Mouse (Mus musculus) gastrocnemius, adult 18-20 months (tissue): Measurements from ENCODE around the gene Kctd10. TPM values are rescaled to one million over a fixed set of nuclear protein-coding genes. Genes with fewer than 3 reads are reported as not detected.
A peak's percentile ranks its signal among the peaks of the same experiment; 100 is the strongest.

Experiments used
- DNase-seq: peaks from one replicate; pipeline ENCODE4 v3.0.0; 2021; ENCODE audit warnings: low spot score
- total RNA-seq, 2 experiments: library from RNA; stranded (reverse); gene quantifications; 2 replicates each; pipeline ENCODE4 v1.2.3; 2021

The Kctd10 gene
- total RNA-seq, 2 experiments from 2014 or later, result 15.2 to 21.4 TPM

DNA sequence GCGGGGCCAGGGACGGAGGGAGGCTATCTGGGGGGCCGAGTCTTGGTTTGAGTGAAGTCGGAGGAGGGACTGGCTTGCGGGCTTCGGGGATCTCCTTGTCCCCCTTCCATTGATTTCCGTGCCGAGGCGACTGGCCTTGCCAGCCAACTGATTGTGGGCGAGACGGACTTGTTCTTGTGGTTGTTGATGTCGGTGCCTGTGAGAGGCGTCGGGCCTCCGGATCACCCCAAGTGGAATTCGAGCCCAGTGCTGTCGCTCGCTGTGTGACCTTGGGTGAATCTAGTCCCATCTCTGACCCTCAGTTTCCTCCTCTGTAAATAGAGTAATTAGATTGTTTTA lies 674 bp upstream of the Kctd10 start:
- DNase-seq, result peak; percentile 28

DNA sequence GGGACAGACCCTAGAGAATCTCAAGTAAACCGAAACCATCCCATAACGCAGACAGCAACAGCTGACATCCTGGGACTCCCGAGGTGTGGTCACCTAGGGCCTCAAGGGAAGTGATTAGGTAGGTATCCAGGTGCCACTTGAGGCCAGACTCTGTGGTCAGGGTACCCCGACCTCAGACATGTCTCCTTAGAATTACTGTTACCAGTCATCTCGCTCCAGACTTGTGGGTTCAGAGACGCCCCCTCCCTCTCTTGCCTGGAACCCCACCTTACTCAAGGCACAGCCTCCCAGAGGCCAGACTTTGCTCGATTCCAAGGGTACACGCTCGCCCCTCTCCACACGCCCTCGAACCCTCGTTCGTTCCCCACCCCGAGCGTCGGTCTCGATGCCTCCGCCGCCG lies 545 bp downstream of the Kctd10 start:
- DNase-seq, result no peak

DNA sequence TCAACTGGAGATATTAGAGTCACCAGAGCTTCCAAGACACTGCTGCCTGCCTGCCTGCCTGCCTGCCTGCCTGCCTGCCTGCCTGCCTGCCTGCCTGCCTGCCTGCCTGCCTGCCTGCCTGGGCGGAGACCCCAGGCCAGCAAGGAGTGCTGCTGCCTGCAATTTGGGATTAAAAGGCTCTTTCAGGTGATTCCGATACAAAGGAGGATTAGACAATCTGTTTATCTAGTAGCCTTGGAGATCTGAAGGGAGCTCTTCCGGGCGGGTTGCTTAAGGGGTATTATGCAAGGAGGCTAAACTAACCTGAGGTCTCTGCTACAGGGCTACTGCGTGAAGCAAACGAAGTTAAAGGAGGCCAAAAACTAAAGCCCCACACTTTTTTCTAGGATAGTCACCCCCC lies 1.4 kb downstream of the Kctd10 start:
- DNase-seq, result no peak

DNA sequence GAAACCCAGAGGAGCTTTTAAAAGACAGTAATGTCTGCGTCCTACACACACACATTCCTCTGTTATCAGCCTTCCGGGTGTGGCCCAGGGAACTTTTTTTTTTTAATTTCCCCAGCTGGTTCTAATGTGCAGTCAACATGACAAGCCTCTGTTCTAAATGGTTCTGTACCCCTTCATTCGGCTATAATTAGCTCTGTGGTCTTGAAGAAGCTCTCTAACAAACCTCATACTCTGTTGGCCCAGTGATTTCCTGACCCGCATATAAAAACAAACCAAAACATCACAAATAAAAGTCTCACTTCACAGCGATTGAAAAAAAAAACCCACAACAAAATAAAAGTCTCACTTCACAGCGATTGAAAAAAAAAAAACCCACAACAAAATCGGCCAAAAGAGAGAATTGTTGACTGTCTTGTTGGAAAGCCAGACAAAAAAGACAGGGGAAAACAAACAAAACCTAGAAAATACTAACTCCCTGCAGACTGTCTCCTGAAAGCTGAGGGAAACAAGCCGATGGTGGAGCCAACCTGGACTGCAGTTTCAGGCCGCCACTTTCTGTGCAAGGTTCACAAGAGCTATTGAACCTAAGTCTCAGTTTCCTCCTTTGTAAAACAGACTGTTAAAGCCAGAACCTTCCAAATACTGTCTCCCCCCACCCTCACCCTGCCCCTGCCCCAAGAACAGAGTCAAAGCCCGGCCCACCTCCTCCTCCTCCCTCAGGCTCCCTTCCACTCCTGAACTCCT lies 2.0 kb downstream of the Kctd10 start:
- DNase-seq, result no peak

DNA sequence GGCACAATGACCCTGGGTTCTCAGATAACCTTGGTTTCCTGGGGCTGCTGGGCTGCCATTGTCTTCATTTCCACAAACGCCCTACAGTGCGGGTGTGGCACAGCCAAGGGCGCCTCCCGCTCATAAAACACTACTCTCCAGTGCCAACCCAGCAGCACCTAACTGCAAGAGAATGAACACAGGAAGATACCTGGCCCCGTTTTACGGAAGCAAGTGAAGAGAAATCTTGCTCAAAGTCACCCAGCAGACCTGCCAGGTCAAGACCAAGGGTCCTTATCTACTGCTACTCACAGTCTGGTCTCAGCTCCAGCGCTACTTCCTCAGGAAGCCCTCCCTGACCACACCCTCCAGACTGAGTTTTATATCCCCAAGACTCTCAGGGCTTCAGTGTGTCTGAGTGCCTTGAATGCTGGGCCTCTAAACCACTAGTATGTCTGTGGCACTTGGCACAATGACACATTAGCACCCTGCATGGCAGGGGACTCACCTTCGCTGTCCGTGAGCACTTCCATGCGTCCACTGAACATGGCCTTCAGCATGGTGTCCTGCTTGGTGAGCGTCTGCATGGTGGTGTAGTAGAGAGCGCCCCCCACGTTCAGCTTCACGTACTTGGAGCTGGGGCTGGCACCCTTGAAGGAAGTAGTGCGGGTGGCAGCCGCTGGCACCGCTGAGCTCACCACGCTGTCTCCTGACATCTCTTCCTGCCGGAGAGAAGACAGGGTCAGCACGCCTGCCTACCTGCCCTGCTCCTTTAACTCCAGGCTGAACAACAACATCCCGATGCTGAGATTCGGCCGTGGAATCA lies 5.7 kb downstream of the Kctd10 start:
- DNase-seq, result no peak

DNA sequence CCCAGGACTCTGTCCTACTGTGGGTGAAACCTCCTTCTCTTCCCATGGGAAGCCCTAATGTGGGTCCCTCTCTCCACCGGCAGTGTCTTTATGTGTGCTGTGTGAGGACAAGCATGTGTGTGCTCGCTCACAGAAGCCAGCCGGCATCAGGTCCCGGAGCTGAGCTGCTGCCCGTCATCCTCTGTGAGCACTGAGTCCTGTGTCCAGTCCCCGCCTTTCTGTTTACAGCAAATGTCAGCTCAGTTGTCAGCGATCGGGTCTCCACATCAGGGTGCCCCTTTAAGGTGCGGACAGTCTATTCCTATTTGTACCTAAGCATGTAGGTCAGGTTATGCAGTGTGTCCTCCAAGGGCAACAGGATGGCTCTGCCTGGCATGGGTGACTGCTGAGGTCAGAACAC lies 6.7 kb downstream of the Kctd10 start:
- DNase-seq, result no peak

DNA sequence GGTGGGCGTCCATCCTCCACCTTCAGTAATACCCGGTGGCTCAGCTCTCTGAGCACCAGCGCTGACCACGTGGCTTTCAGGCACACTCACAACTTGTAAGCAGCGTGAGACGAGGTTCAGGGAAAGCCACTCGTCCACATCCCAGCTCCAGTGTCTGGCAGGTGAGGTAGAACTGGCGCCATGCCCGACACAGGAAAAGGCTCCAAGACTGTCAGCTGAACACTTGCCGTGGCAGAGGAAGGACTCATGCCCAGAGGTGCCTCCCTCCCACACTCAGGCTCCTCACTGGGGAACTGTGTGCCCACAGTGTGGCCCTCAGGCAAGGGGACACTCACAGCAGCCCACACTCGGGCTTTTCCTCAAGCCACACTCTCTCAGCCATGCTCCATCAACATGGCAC lies 7.1 kb downstream of the Kctd10 start:
- peak; percentile 51 for DNase-seq

DNA sequence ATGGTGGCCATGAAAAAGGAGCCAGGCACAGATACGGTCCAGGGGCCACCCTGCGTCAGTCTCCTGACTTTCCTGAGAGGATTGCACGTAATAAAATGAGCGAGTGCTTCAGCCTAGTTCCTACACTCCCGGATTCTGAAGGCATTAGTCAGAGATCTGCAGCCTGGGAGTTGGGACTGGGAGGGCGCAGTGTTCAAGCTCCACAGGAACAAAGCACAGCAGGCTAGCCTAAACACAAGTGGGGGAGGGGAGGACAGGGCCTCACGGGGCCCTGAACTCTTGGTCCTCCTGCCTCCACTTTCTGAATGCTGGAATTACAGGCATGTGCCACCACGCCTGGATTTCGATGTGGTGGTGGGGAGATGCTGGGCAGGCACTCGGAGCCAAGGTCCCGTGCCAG lies 7.7 kb downstream of the Kctd10 start:
- DNase-seq, result no peak

DNA sequence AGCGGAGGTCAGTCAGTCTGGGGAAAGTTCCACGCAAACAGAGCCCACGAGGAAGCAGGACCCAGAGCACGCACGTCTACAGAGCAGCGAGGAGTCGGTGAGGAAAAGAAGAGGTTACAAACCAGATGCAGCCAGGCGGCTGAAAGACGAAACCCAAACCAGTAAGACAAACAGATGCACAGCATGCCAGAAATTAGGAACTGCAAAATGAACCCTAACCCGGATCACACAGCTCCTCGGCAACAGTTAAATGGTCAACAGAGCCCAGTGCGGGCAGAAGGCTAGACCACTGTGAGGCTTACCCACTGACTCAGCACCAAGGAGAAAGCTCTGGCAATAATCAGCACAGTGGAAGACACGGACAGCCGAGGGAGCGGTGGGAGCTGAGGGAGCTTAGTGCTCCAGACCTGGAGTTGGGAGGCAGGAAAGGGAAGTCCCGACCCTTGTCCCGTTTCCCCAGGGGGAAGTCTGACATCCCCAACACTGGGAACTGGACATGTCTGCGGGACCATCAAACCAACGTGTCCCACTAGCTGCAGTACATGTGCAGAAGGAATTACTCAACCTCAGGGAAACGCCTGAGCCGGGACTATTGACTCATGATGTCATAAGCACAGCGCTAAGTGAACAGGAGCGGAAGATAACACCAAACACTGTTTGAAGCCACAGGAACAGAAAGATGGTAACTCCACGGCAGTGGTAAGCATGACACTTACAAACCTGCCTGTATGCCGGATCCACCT lies 8.4 kb downstream of the Kctd10 start:
- no peak for DNase-seq

DNA sequence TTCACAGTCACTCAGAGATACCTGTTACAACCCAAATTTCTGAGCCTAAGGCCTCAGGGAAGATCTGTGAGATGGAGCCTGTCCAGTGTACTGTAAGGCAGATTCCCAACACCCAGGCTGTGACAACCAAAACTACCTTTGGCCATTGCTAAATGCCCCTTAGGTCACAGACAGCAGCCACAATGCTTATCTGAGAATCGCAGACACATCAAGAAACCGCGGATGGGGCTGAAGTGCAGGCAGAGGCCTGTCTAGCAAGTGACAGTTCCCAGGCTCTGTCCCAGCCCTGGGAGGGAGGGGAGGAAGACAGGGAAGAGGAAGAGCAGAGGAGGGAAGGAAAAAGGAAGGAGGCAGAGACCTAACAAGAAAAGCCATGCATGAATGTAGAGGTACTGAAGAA lies 9.0 kb downstream of the Kctd10 start:
- DNase-seq, result no peak

DNA sequence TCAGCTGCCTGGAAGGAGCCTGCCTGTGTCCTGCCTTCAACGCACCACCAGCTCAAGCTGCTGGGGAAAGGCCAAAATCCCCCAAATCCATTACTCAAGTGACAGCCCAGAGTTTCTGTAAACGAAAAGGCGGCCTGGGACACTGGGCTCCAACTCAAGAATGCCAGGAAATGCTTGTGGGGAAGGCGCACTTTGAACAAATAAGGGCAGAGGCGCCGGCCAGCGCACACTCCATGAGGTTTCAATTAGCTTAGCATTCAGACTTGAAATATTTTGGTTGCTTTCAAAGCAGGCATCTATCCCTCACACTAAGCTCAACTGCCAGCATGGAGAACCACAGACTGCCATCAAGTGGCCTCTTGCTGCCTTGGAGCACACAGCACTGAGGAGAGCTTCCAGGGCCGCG lies 9.9 kb downstream of the Kctd10 start:
- DNase-seq, result peak; percentile 38

DNA sequence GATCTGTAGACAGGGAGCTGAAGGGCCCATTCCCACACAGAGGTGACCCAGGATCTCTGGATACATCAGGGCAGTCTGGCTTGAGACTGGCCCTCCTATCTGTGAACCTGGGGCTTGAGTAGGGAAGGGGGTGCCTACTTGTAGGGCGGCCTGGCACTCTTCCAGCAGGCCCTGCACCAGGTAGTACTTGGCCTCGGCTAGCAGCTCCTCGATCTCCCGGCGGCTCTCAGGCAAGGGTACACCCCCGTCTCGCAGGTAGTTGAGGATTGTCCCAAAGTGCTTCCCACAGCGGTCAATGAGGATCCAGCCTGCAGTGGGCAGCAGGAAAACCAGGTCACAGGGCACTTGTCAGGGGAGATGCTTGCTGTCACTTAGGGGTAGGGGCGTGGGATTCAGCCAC lies 10.4 kb downstream of the Kctd10 start:
- no peak for DNase-seq

DNA sequence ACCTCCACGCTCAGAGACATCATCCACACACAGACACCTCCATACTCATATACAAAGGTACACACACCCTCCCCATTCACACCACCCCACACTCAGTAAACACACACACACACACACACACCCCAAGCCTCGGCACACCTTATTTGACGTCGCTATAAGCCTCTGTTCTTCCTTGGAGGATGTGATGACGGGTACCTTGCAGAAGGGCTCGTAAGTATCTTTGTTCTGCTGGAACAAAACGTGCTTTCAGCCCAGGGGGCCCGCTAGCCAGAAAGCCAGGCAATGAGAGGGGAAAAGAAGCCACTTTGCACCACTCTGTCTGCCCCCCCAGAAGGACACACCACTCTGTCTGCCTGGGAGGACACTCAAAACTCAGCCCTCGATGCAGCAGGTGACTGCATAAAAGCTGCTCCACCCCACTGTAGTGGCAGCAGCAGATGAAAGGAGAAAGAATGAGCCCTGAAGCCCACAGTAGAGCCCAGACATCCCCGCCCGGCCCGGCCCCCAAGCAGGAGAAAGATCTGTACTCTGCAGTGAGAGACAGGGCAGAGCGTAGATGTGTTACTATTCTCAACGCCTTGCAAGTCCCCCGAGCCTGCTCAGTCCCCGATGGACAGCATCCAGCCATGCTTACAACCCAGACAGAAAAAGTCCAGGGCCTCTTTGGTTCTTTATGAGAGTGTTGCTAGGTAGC lies 11.4 kb downstream of the Kctd10 start:
- no peak for DNase-seq

DNA sequence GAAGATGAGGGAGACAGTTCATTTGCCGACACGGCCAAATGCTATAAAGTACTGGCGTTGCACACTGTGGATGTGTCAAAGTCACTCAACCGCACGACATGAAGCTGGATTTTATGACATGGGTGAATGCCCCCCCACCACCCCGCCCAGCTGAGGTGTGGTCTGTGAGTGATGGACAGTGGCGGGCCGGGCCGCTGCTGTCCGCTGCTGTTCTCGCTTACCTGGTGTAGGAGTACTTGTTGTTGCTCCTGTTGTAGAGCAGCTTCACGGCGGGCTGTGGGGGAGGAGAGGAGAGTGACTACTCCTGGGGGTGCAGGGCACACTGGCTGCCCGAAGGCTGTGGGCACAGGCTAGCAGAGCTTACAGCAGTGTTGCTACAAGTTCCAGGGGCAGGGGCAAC lies 12.2 kb downstream of the Kctd10 start:
- no peak for DNase-seq

DNA sequence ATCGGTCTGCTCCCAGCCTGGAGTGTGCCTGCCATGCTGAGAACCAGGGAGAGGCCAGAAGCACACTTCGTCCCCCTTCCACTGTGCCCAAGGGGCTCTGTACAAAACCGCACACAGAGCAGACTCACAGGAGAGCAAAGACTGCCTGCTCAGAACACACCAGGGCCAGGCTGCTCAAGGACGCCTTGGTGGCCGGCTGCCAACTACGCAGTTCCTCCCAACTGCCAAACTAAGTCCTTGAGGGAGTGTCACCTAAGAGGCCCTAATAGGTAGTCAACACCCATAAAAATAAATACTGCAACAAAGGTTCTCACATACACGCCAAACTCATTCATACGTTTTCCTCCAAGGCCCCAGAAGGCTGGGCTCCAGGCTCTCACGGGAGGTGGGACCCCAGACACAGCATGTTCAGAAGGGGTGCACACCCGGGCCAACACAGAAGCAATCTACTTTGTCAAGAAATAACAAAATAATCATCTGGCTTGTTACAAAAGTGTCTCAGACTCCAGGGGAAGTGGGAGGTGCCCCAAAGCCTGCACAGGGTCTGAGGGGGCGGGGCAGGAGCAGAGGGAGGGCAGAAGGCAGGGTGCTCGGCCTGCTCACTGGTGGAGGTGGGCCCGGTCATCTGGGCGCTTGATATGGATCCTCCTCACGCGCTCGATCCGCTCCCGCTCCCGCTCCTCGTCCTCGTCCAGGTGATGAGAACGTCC lies 15.1 kb downstream of the Kctd10 start:
- DNase-seq, result no peak

DNA sequence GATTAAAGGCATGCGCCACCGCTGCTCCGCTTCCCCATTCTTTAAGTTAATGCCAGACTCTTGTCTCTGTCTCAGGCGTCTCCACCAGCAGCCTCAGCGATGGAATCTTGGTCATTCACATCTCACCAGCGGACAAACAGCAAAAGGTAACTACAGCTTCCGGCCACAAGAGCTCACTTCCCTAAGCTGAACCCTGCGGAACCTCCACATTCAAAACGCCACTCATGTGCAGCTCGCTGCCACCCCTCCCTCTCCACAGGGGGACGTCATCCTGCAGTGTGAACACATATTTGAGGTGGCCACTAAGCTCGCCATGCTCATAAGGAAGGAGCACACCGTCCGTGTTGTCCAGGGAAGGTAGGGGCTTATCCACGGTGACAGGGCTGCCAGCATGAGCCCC lies 19.3 kb downstream of the Kctd10 start:
- DNase-seq, result no peak

DNA sequence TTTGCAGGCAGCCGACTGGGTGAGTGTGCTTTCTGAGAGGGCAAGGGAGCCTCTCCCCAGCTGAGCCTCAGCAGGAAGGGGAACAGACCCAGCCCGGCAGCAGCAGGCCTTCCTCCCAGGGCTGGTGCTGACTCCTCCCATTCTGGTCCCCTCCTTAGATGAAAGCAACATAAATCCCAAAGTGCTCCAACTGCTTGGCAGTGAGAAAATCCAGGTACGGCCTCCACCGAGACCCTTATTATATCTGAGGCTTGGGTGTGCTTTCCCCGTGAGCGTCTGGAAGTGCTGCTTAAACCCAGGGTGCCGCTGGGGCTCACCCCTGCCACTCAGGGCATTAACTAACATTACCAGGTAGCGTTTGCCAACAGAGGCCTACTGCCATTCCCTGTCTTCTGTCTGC lies 20.7 kb downstream of the Kctd10 start:
- DNase-seq, result no peak

DNA sequence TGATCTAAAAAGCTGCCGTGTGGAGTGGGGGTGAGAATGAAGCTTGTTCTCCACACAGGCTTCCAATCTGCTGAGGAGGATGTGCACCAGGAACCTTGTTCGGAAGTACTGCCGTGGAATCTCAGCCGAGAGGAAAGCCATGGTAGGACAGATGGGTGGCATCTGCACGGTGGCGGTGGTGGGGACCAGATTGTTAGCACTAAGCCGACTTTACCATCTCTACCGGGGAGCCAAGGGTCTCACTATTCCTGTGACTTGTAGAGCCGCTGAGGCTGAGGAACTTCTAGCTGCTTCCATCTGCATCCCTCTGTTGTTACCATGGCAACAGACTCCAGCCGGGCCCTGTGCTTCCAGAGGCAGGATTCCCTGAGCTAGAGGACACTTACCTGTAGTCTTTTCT lies 21.5 kb downstream of the Kctd10 start:
- no peak for DNase-seq

DNA sequence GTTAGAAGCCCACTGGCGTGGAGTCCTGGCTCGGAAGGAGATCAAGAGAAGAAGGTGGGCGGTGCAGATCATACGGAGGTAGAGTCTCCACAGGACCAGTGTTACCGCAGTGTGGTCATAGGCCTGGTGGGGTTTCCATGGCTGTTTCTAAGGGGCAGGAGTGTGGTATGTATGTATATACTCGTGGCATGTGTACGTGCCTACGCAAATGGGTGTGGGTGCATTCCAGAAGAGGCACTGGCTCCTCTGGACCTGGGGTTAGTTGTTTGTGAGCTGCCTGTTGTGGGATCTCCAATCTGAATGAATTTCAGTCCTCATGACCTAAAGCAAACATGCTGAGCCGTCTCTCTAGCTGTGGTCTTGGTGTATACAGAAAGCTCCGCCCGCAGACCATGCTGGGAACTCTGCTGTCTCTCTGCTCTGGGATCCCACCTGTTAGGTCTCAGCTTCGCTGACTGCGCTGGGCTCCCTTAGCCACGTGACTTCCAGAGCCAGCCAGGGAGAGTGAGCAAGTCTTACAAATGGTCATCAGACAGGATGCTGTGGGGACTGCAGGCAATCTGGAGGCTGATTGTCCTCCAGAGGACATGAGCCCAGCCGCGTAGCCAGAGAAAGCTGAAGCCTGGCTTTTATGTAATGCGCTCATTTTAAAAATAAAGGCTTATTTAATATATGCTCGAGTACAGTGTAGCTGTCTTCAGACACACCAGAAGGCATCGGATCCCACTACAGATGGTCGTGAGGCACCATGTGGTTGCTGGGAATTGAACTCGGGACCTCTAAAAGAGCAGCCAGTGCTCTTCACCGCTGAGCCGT lies 23.2 kb downstream of the Kctd10 start:
- no peak for DNase-seq

DNA sequence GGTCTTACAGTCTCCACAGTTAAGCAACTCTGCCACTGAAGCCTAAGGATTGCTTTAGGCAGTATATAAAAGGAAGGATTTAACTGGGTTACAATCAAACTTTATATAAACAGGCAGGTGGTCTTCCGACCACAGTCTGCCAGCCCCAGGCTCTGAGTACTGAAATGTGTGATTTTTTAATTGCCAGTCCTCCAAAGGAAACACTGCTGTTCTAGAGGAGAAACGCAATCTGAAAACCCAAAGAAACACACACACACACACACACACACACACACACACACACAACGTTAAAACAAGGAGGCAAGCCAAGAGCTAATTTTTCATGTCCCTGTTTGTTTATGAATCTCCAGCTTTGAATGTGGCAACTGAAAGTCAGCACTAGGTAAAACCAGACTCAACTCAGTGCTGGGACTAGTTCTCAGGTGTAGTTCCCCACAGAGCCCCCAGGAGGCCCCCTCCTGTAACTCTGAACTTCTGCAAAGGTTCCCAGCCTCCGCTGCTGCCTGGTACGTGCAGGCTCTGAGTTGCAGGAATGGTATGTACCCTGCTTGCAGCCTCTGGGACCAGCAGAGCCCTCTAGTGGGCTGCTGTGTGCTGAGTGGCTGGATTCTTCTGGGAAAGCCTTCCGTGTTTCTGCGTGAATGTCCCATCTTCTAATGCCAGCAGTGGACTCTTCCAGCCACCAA lies 23.9 kb downstream of the Kctd10 start:
- peak; percentile 74 for DNase-seq
